Mouse (Mus musculus): ENCODE data around the gene Gm10642.

Gm10642 gene

DNA sequence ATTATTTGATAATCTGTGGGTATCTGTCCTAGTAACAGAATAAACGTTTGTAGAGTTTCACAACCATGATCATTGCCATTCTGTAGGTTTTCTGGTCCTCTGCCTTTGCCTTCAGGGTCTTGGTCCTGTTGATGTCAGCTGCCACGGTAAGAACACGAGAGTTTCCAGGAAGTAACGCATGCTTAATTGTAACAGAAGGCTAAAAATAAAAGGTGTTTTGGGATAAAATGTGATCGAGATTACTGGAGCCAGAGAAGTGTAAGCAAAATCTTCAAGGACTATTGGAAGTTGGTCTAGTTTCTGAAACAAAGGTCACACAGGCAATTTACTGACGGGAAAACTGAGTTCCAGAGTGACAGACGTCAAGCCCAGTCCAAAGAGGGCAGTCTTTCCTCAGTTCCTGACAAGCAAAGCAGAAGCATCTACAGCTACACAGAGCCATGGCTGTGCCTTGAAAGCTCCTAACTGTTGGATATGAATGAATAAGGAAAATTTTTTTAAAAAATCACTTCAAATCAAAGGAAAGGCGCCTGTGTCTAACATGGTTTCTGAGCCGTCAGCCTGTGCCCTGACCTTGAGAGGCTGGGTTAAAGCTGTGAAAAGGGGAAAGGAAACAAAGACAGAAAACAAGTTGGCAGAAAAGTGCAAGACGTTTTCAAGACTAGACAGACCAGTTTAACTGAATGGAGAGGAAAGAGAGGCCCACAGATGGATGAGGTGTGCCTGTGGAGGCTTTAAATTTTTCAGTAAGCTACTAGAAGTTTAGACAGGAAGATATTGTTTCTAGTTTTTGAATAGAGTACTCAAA, 15.9 kb downstream of the Gm10642 start:
- in situ Hi-C loops (cut with MseI, MboI) = loop anchor here in 1 of 2 experiments (10.0 kb wide), 1 partner anchor 403 kb away; no protein-coding TSS in a partner anchor

DNA sequence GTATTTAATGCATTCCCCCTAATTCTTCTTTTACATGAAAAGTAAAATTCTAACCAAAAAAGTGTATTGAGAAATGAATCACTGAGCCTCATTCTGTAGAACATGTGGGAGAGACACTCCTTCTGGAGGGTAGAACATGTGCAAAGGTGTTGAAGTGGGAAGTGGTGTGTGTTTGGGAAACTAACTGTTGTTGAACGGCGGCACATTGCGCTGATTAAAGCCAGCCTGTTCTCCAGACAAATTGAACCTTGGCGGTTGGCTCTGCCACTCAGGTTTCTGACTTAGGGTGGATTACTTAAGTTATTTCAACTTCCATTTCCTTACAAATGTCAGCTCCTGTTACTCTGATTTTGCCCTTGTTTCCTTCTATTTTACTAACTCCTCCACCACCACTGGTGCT, 17.6 kb downstream of the Gm10642 start:
- in situ Hi-C loops (cut with MseI, MboI) = loop anchor here in 1 of 2 experiments (10.0 kb wide), 1 partner anchor 401 kb away; no protein-coding TSS in a partner anchor

DNA sequence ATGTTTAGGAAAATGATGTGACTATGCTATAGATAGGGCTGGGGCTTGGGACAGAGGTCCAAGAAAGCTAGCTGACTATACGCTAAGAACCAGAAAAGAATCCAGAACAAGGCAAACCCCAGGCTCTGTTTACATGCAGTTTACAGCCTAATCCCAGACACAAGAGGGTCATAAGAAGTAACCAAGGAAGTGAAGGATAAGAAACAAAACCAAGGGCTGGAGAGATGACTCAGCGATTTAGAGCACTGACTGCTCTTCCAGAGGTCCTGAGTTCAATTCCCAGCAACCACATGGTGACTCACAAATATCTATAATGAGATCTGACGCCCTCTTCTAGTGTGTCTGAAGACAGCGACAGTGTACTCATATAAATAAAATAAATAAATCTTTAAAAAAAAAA, 19.1 kb downstream of the Gm10642 start:
- in situ Hi-C loops (cut with MseI, MboI) = loop anchor here (10.0 to 25.0 kb wide), 2 partner anchors 262 to 400 kb away; no protein-coding TSS in a partner anchor

DNA sequence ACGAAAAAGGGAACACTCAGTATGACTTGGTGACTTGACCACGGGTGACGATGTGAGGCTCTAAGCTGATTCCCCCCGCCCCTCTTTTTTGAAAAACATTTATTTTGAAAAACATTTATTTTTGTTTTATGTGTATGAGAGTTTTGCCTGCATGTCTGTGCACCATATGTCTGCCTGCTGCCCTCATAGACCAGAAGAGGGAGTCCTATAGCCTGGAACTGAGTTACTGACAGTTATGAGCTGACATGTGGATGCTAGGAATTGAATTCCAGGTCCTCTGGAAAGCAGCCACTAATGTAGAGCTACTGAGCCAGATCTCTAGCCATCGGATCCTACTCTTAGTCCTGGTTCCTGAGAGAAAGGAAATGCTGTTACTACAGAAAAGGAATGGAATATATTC, 19.9 kb downstream of the Gm10642 start:
- in situ Hi-C loops (cut with MseI, MboI) = loop anchor here (10.0 to 25.0 kb wide), 2 partner anchors 261 to 399 kb away; no protein-coding TSS in a partner anchor

DNA sequence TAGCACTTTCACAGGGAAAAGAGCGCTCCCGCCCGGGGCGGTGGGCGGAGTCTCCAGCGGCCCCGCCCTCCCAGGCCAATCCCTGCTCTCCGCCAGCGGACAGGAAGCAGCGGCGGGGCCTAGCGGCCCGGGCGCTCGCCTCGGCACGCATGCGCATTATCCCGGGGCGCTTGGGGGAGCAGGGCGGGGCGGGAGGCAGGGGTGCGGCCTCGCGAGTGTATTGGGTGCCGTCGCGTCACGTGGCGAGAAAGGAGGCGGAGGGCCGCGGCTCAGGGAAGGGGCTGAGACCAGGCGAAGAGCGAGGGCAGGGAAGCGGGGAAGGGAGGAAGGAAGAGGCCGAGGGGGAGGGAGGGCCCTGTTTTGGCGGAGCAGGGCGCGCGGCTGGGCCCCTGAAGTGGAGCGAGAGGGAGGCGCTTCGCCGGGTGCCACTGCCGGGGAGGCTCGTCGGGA, 22.7 kb downstream of the Gm10642 start, which contains the start of gene Adam10:
TSS of gene Adam10 (plus strand) at position 316 of the 450 bp plus-strand sequence.
- in situ Hi-C loops (cut with MseI, MboI) = loop anchor here (10.0 to 25.0 kb wide), 2 partner anchors 259 to 396 kb away; no protein-coding TSS in a partner anchor

DNA sequence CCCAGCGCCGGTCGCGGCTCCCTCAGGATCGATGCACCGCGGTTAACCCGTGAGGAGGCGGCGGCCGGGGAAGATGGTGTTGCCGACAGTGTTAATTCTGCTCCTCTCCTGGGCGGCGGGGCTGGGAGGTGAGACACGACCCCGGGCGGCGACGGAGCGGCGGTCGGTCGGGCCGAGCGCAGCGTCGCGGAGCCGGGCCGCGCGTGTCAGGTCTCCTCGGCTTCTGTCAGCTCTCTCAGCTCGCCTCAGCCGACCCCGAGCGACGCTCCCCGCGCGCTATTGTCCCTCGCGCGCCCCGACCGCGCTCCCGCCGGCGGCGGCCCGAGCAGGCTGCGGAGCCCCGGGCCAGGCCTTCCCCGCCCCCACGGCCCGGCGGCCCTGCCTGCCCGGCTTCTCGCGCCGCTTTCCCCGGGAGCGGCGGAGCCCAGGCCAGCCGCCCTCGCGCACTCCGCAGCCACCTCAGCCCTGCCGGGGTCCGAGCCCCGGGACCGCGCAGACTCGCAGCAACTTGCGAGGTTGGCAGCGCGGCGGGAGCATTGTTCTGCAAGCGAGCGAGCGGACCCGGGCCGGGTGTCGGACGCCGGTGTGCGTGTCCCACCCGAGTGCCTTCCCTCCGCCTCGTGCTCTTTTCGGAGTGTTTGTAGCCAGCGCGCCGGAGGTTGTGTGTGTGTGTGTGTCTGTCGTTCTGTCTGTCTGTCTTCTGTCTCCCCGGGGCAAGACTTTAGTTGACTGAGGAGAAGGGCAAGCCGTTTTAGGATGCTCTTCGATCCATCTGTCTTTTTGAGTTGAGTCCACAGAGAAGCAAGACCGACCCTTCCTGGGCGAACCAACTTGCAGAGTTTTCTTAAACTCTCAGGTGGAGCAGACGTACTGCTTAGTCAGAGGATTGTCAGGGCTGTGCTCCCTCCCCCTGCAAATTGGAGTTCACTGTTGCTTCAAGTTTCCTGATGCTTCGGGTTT, 23.4 kb downstream of the Gm10642 start:
- in situ Hi-C loops (cut with MseI, MboI) = loop anchor here (10.0 to 25.0 kb wide), 2 partner anchors 258 to 395 kb away; no protein-coding TSS in a partner anchor

DNA sequence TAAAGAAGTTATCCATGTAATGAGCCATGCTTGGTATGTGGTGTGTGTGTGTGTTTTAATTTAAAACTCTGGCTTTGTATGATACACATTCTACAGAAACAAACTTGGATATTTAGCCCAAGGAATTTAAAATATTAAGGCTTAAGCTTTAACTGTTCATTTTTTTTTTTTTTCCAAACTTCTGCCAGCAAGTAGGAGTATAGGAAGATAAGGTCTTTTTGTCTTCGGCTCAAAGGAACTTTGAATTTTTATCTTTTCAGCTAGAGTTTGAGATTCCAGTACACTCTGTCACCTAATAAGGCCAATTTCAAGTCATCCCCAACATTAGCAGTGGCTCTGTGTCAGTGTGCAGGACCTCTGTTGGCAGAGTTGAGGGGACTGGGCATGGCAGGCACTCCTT, 26.2 kb downstream of the Gm10642 start:
- in situ Hi-C loops (cut with MseI, MboI) = loop anchor here in 1 of 2 experiments (25.0 kb wide), 1 partner anchor 255 kb away; no protein-coding TSS in a partner anchor

DNA sequence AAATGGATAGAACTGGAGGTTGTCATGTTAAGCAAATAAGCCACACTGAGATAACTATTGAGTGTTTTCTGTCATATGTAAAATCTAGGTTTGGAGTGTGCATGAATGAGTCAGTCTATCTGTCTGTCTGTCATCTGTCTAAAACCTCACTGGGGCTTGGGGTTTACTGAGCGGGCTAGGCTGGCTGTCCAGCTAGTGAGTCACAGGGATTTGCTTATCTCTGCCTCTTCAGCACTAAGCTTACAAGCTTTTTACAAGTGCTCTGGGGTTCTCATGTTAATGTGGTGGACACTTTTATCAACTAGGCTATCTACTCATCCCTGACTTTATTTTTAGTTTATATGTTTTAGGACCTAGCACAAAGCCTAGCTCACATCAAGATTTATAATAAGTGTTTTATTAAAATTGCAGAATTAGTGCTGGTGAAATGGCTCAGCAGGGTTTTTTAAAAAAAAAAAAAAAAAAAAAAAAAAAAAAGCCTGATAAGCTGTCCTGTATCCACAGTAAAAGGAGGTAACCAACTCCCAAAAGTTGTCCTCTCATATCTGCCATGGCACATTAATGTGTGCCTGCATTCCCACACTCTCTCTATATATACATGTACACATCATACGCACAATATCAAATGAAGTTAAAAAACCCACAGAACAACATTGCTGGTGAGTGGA, 32.4 kb downstream of the Gm10642 start:
- in situ Hi-C loops (cut with MseI, MboI) = loop anchor here in 1 of 2 experiments (25.0 kb wide), 1 partner anchor 249 kb away; no protein-coding TSS in a partner anchor

DNA sequence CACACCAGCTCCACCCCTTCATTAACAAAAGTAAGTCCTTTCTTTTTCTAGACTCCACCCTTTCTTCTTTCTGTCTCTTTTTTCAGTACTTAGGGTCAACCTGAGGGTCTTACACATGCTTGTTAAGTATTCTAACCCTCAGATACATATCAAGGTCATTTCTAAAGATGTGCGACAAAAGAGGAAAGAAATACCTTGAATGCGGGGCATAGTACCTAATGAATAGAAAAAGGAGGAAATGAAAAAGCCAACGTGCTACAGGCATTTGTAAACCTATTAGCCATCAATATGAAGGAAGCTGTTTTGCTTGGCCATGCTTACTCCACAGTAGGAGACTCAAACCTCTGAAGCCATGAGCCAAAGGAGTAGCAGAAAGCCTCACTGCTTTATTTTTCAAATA, 33.9 kb downstream of the Gm10642 start:
- in situ Hi-C loops (cut with MseI, MboI) = loop anchor here in 1 of 2 experiments (25.0 kb wide), 1 partner anchor 247 kb away; no protein-coding TSS in a partner anchor

DNA sequence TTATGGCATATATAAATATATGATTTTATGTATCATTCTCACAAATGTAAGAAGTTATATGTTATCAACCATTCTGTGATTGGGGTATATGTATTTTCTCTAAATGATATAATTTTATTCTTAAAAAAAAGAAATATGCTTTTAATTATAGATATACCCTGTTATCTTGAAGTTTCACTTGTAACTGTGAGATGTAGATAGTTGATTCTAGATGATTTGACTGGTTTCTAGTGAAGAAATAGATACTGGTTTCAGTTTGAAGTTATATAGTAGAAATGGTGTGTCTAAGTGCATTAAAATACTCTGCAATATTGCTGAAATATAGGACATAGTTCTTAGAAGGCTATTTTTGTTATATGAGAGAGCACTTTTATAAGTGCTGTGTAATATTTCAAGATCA, 34.5 kb downstream of the Gm10642 start:
- in situ Hi-C loops (cut with MseI, MboI) = loop anchor here in 1 of 2 experiments (25.0 kb wide), 1 partner anchor 247 kb away; no protein-coding TSS in a partner anchor

DNA sequence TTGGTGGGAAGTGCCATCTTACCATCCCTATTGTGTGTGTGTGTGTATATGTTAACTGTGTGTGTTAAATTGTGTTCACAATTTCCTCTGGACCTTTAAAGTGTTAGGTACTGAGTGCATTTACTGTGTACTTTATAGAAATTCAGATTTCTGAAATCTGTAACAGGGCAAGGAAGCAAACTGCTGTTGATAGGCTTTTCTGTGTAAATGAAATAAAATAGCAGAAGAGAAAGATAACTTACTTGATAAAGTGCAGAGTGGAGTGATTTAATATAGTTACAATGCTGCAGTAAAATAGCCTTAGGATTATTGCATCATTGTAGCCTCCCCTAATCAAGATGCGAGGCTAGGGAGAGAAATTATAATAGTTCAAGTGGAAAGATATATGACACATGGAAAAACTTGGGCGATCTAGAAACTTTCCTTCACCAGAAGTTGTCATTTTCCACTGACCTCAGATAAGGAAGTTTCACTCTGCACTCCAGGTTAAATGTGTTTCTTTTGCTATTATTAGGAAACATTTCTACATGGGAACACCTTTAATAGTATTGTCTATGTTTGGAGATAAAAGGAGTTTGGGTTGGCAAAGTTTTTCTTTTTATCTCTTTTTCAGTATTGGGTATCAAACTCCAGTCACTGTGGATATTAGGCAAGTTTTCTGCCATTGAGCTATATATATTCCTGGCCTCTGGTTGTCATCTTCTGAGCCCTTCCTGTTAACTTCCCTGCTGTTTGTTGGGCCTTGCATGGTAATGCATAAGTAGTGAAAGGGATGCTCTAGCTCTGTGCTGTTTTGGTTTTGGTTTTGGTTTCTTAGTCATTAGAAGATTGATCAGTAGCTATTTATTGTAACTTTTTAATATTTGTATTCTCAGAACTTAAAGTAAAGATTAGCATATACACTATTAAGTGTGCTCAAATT, 36.0 kb downstream of the Gm10642 start:
- in situ Hi-C loops (cut with MseI, MboI) = loop anchor here in 1 of 2 experiments (25.0 kb wide), 1 partner anchor 245 kb away; no protein-coding TSS in a partner anchor

DNA sequence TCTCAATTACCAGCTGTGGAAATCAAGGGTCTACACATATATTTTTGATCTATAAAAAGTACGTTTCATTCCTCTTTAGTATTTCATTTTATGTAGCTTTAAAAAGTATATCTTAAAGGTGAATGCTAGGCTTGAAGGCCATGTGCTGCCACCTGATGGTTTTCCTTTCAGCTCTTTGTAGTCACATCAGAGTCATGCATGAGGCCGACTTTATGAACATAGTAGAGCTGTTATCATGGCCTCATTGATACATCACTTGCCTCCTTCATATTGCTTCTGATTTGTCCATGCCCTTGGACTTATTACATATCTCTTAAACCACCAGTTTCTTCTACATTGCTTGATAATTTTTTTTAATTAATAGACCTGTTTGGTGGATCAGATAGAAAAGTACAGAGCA, 39.7 kb downstream of the Gm10642 start:
- in situ Hi-C loops (cut with MseI, MboI) = loop anchor here in 1 of 2 experiments (25.0 kb wide), 1 partner anchor 242 kb away; no protein-coding TSS in a partner anchor

DNA sequence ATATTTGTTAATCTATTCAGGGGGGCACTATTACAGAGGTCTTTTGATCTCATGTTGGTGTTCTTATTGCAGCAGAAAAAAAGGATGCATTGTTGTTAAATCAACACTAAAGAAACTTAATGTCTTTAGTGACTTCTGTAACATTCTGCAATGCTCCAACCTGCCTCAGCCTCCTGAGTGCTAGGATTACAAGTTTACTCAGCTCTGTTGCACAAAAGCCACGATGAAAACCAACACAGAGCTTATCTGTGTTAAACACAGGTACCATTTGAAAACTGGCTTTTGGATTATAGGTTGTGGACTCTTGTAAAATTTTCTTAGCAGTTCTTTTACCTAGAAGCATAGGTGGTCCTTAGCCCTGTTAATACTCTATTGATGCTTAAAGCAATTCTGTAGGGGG, 42.0 kb downstream of the Gm10642 start:
- in situ Hi-C loops (cut with MseI, MboI) = loop anchor here in 1 of 2 experiments (25.0 kb wide), 1 partner anchor 239 kb away; no protein-coding TSS in a partner anchor

DNA sequence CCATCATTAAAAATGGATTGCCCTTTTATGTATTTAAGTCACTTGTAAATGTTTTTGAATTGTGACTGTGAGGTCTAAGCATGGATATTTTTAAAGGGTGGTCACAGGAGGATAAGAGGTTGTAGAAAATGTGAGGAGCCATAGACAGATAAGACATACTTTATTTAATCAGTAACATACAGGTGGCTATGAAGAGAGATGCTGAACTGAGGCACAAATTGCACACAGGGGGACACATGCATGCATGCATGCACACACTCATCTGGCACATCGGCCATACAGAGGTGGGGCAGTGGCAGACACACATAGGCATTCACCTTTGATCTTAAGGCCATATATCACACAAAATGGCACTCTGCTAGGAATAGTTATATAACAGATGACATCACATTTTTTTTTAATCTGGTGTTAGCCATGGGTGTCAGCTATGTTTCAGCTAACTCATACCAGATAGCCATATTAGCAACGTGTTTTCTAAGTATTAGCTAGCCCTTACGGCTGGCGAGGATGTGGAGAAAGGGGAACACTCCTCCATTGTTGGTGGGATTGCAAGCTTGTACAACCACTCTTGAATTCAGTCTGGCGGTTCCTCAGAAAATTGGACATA, 47.6 kb downstream of the Gm10642 start:
- in situ Hi-C loops (cut with MseI, MboI) = no loop called here

DNA sequence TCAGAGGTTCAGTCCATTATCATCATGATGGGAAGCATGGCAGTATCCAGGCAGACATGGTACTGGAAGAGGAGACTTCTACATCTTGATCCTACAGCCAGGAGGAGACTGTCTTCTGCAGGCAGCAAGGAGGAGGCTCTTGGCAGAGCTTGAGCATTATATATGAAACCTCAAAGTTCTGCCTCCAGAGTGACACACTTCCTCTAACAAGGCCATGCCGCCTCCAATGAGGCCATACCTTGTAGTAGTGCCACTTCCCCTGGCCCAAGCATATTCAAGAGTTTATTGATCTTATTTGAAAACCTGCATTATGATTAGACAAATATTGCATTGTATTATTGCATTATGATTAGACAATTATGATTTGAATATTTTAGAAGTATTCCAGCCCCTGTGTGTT, 50.4 kb downstream of the Gm10642 start:
- in situ Hi-C loops (cut with MseI, MboI) = no loop called here

All from mouse trophoblast stem cell (cell line).